Mouse (Mus musculus) hindbrain, embryonic 16.5 days (tissue): ENCODE measurements at regions not wholly inside any gene's neighbourhood (a gene's known extent, or its start where the extent isn't known, plus 50 kb on each side); places are given as distances from the start of the nearest gene placed in this dataset.

Experiments used
- ATAC-seq: fragments of 200-750 bp; cut with Nextera tagmentation; 2 replicates; pipeline ENCODE4 v1.8.0; 2017; ENCODE audit warnings: moderate TSS enrichment, moderate library complexity
- H3K27ac ChIP-seq: fragments of 300-500 bp; sonication (generic); 2 replicates; pipeline ENCODE4 v1.5.1; 2014; ENCODE audit warnings: low read depth, mild to moderate bottlenecking, control low read depth, low read length, moderate library complexity
- H3K27me3 ChIP-seq: fragments of 300-500 bp; sonication (generic); replicated peaks from 2 replicates; pipeline ENCODE4 v1.6.1; 2014; ENCODE audit warnings: low read length; ENCODE audit not compliant: control insufficient read depth, insufficient read depth
- H3K36me3 ChIP-seq: fragments of 300-500 bp; sonication (generic); 2 replicates; pipeline ENCODE4 v1.6.1; 2014; ENCODE audit warnings: mild to moderate bottlenecking, low read length, moderate library complexity, mixed read lengths; ENCODE audit not compliant: control insufficient read depth, insufficient read depth
- H3K4me1 ChIP-seq: fragments of 300-500 bp; sonication (generic); 2 replicates; pipeline ENCODE4 v1.6.1; 2014; ENCODE audit warnings: low read depth, low read length; ENCODE audit not compliant: control insufficient read depth, insufficient read depth
- H3K4me2 ChIP-seq: fragments of 300-500 bp; sonication (generic); 2 replicates; pipeline ENCODE4 v1.6.1; 2014; ENCODE audit warnings: mild to moderate bottlenecking, low read length, control low read depth, moderate library complexity
- H3K4me3 ChIP-seq: fragments of 300-500 bp; sonication (generic); 2 replicates; pipeline ENCODE4 v1.5.1; 2014; ENCODE audit warnings: mild to moderate bottlenecking, low read length, control low read depth, moderate library complexity
- H3K9ac ChIP-seq: fragments of 300-500 bp; sonication (generic); 2 replicates; pipeline ENCODE4 v1.6.1; 2014; ENCODE audit warnings: low read depth, mild to moderate bottlenecking, control low read depth, low read length, moderate library complexity
- H3K9me3 ChIP-seq: fragments of 300-500 bp; sonication (generic); 2 replicates; pipeline ENCODE4 v1.6.1; 2014; ENCODE audit warnings: mild to moderate bottlenecking, low read length, moderate library complexity; ENCODE audit not compliant: control insufficient read depth
- WGBS: fragments of 180-500 bp; shearing (Covaris S2); extraction: QIAGEN DNeasy Blood & Tissue Kit; methylation state at CpG from one replicate; pipeline ENCODE4 v1.1.7; 2014; 5-methylcytosine and 5-hydroxymethylcytosine counted together

DNA sequence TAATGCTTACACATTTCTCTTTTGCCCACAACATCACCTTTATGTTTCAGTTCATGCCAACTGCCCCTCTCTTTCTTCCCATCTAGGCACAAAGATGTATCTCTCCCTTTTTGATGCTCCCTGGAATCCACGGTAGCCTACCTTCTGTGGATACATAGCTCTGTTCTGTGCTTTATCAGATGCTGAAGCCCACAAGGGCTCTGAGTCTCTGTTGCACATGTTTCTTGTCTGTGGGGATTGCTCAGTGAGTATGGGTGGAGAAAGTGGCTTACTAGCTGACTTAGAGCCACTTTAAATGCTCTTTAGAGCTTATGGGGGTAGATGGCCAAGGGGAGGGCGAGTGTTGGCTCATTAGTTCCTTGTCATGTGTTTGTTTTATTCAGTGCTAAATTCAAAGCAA lies 289.9 kb upstream of the Fam92a start:
- ATAC-seq: no peak
- no peaks in the 10 kb centered on the region for H3K36me3 ChIP-seq
- H3K27ac ChIP-seq: peak overlapping the region; percentile 34; the same call in 1 of the 2 replicates
- WGBS: 95% methylated on average over 2 of the region's 2 CpGs
- H3K9ac ChIP-seq: no peak overlapping the region
- no peaks in the 10 kb centered on the region for H3K27me3 ChIP-seq
- H3K9me3 ChIP-seq: no peaks in the 10 kb centered on the region
- H3K4me3 ChIP-seq: no peak overlapping the region
- H3K4me2 ChIP-seq: no peak overlapping the region
- peaks cover 3% of the 10 kb centered on the region for H3K4me1 ChIP-seq

DNA sequence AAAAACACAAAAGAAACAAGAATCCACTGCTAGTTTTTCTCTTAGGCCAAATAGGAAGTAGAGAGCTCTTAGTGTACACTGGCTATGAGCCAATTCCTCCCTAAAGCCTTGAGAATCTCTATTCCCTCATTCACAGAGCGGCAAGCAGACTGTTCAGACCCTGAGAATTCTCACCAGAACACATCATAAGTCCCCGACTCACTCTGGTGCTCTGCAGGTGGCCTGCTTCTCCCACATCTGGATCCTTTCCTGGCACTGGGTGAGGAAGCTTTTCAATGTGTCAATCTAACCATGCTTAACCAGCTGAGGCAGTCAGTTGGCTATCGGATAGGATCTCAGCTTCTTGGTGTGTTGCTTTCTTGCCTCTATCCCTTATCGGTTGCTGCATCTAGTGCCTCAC lies 289.4 kb upstream of the Fam92a start:
- WGBS: 48% methylated on average over 4 of the region's 4 CpGs
- H3K36me3 ChIP-seq: no peaks in the 10 kb centered on the region
- H3K27ac ChIP-seq: peak overlapping the region; percentile 34; the same call in 1 of the 2 replicates
- ATAC-seq: peak; percentile 48; the same call in 1 of the 2 replicates
- H3K9ac ChIP-seq: no peak overlapping the region
- H3K4me2 ChIP-seq: no peak overlapping the region
- H3K9me3 ChIP-seq: no peaks in the 10 kb centered on the region
- no peak overlapping the region for H3K4me3 ChIP-seq
- H3K27me3 ChIP-seq: no peaks in the 10 kb centered on the region
- H3K4me1 ChIP-seq: peaks cover 3% of the 10 kb centered on the region

DNA sequence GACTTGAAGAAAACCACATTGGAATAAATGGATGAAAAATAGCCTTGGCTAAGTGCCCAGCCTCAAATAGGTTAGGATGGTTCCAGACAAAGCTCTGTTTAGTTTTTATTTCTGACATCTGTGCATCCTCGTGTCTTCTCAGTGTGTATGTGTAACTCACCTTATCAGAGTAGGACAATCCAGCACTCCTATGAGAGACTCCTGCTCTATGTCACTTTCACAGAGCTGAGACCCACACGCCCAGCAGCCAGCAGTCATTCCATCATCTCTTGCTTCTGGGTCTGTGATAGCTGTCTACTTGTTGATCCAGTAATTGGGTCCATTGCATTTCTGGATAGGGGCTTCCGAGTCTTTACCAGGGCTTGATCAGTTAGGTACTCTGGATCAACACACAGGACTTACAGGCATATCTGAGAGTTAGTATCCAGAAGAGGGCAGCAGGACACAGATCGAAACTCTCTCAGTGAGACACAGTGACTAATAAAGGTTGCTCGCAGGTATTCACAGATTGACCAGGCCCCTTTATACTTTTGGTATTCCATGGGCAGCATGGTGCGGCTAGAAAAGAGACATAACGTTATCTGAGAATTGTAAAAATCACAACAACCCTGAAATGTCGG lies 286.3 kb upstream of the Fam92a start:
- Histone ChIP-seq H3K4me3 (no peak overlapping the region), H3K9me3 (no peaks in the 10 kb centered on the region), H3K4me2 (no peak overlapping the region), H3K27me3 (no peaks in the 10 kb centered on the region), H3K36me3 (no peaks in the 10 kb centered on the region), H3K9ac (no peak overlapping the region), H3K4me1 (peaks cover 3% of the 10 kb centered on the region), H3K27ac (no peak overlapping the region)
- 85% methylated on average over 8 of the region's 8 CpGs for WGBS
- ATAC-seq: no peak

DNA sequence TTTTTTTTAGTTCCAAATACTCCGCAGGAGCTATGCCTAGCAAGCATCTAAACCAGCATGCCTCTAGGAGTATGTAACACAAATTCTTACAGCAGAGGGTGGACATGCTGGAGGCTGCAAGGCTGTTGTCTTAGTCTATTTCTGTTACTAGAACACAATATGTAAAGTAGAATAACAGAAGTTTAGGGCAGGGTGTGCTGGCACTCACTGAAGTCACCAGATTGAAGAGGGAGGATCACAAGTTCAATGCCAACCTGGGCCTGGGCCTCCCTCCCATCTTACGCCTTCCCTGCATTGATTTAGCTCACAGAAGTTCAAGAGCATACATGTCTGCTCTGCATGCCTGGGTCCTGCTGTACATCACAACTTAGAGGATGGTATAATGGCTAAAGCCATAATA lies 280.3 kb upstream of the Fam92a start:
- Histone ChIP-seq H3K4me2 (no peak overlapping the region), H3K4me3 (no peak overlapping the region), H3K9ac (no peak overlapping the region), H3K36me3 (no peaks in the 10 kb centered on the region), H3K27ac (no peak overlapping the region), H3K27me3 (no peaks in the 10 kb centered on the region), H3K9me3 (no peaks in the 10 kb centered on the region), H3K4me1 (no peaks in the 10 kb centered on the region)
- no peak for ATAC-seq
- 91% methylated on average over 2 of the region's 2 CpGs for WGBS

DNA sequence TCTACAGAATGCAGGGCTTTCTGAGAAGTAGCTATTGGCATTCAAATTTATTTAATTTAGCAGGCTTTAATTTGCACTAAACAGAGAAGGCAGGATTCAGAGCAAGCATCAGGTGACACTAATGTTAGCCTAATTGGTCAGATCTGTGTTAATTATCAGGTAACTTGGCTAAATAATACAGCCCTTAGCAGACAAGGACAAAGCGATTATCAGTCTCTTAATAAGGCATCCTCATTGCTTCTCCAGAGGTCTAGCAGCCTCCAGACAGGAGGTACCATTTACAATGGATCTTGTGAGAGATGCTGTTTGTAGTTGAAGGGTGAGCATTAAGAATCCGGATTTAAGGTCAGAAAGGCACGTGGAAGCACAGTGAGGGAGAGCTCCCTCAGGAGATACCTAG lies 253.7 kb upstream of the Fam92a start:
- no peak for ATAC-seq
- 36% methylated on average over 3 of the region's 3 CpGs for WGBS

DNA sequence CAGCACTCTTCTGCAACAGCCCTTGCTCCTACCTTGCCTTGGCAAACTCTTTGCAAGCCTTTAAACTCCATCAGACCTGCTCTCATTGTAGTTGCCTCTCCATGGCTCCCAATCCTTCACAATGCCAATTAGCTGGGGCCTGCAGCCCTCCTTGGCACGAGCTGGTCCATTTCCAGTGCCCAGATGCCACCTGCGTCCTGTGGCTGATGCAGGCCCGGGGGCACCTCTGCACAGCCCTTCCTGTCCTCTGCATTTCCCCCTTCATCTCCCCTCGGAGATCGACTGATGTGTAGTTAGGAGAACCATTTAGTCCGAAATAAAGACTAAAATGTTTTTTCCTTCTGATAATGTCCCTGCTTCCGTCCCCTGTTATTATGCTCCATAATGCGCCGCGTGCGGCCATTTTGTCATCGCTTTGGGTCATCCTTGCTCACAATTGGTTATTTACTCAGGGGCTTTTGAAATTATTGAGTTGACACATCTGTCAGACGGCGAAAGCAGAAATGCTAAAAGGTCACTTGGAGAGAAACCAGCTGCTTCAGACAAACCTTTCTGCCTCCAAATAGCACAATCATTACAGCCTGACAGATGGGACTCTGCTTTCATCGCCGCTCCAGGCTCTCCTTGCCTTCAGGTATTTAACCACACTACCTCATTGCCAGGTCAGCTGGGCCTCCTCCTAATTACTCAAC lies 250.0 kb upstream of the Fam92a start:
- H3K4me1 ChIP-seq: no peaks in the 10 kb centered on the region
- no peaks in the 10 kb centered on the region for H3K36me3 ChIP-seq
- H3K27ac ChIP-seq: no peak overlapping the region
- no peaks in the 10 kb centered on the region for H3K9me3 ChIP-seq
- 0 out of 2 replicates have a peak, but pooled peaks have one; percentile 56 for ATAC-seq
- 51% methylated on average over 16 of the region's 16 CpGs for WGBS
- H3K9ac ChIP-seq: no peak overlapping the region
- no peak overlapping the region for H3K4me3 ChIP-seq
- no peaks in the 10 kb centered on the region for H3K27me3 ChIP-seq
- H3K4me2 ChIP-seq: peak overlapping the region; percentile 11; the same call in 1 of the 2 replicates

More for the DNA sequence above, 253.7 kb upstream of the Fam92a start:
- Histone ChIP-seq H3K4me1 (no peaks in the 10 kb centered on the region), H3K9me3 (no peaks in the 10 kb centered on the region), H3K27ac (no peak overlapping the region), H3K4me3 (no peak overlapping the region), H3K36me3 (no peaks in the 10 kb centered on the region), H3K27me3 (no peaks in the 10 kb centered on the region), H3K9ac (no peak overlapping the region), H3K4me2 (no peak overlapping the region)

DNA sequence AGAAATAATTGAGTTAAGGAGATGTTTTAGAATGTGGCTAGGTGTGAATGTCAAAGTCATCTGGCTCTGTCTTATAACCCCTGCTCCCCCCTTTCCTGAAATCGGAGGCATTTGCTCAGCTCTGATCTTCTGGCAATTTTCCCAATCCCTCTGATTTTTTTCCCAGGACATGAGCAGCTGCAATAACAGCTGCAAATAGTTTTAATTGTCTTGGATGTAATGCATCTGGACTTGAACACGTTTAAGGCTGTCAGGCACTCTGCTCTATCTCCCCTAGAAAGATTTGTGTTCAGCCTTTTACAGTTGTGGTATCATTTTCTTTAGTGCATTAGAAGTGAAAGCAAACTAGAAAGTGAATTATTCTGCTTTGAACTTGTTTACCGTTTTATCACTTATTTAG lies 246.3 kb upstream of the Fam92a start:
- no peak overlapping the region for H3K4me2 ChIP-seq
- H3K27ac ChIP-seq: no peak overlapping the region
- no peak for ATAC-seq
- no peak overlapping the region for H3K4me3 ChIP-seq
- H3K4me1 ChIP-seq: no peaks in the 10 kb centered on the region
- H3K9me3 ChIP-seq: no peaks in the 10 kb centered on the region
- WGBS: 50% methylated on average over 3 of the region's 3 CpGs
- H3K36me3 ChIP-seq: no peaks in the 10 kb centered on the region
- no peaks in the 10 kb centered on the region for H3K27me3 ChIP-seq
- H3K9ac ChIP-seq: no peak overlapping the region

DNA sequence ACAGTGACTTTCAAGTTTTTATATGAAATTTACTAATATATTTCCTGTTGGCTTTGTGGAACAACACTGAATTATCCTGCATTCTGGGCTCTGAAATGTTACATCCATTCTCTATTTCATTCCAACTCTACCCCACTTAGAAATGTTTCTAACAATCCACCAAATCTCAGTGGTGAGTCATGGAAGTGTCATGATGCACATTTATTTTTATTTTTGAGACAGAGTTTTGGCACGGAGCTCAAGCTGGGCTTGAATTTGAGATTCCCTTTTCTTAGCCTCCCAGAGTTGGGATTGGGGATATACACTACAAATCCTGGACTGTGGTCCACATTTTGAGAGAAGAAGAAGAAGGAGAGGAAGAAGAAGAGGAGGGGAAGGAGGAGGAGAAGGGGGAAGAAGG lies 223.5 kb upstream of the Fam92a start:
- no peak for ATAC-seq
- Histone ChIP-seq H3K36me3 (no peaks in the 10 kb centered on the region), H3K4me3 (no peak overlapping the region), H3K27ac (no peak overlapping the region), H3K4me2 (no peak overlapping the region), H3K27me3 (no peaks in the 10 kb centered on the region), H3K4me1 (no peaks in the 10 kb centered on the region), H3K9me3 (no peaks in the 10 kb centered on the region), H3K9ac (no peak overlapping the region)
- WGBS: 82% methylated on average over 1 of the region's 1 CpGs

DNA sequence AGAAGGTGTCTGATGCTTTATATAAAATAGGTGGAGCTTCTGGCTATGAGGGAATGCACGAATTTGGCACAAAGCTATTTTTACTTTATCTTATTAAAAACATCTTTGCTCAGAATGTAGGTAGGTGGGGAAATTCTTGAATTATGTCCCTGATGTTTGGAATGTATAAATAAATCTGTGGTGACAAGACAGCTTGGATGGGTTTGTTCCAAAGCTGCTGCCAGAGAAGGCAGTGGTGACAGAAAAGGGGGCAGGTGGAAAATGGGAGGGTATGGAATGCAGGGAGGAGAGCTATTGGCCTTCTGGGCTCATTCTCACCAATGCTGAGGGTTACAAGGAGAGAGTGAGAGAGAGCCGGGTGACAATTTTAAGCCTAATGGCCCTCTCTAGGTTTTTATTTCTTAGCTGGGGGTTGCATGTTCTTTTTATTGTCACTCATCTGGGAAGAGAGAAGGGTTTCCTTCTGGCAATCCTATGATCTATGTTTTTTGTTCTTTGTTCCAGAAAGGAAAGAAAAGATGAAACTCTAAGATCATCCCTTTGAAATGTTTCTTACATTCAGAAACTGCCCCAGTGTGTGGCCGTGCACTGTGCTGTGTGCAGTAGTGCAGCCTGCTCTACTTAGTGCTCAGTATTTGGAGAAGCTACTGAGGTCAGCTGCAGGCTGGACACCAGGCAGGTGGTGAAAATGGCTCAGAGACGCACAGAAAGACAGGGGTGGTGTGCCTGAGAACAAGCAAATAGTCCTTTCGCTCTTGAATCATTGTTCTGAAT lies 205.2 kb upstream of the Fam92a start:
- no peaks in the 10 kb centered on the region for H3K4me1 ChIP-seq
- no peak for ATAC-seq

More for the DNA sequence above, 205.2 kb upstream of the Fam92a start:
- H3K9me3 ChIP-seq: no peaks in the 10 kb centered on the region
- WGBS: 82% methylated on average over 5 of the region's 5 CpGs
- H3K27ac ChIP-seq: no peak overlapping the region
- no peak overlapping the region for H3K4me2 ChIP-seq
- no peak overlapping the region for H3K9ac ChIP-seq
- no peaks in the 10 kb centered on the region for H3K36me3 ChIP-seq
- no peak overlapping the region for H3K4me3 ChIP-seq
- H3K27me3 ChIP-seq: no peaks in the 10 kb centered on the region
